Mouse (Mus musculus) CH12.LX (cell line): ENCODE measurements around the gene Stn1.

Experiments
- HCFC1 ChIP-seq: IDR thresholded peaks from 2 replicates; pipeline ENCODE4 v1.6.1; 2012; ENCODE audit warnings: low read depth, mild to moderate bottlenecking, inconsistent platforms, low read length, improper control_type of control experiment
- MXI1 ChIP-seq: IDR thresholded peaks from 2 replicates; pipeline ENCODE4 v1.6.1; 2011; ENCODE audit warnings: mild to moderate bottlenecking, low read depth, low read length, improper control_type of control experiment

DNA sequence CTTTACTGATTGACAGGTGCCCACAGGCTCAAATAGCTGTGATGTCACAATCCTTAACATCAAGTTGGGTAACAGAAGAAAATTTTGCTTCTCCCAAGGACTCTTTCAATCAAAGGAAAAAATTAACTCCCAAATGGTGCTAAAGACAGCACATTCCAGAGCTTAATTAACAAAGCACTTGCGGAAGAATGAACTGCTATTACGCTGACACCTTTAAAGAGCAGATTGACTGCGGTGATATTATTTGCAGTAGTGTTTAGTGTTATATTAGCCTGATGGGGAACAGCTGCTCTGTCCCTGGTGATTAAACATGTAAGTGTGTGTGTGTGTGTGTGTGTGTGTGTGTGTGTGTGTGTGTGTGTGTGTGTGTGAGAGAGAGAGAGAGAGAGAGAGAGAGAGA, 7.7 kb upstream of the Stn1 start:
- TF ChIP-seq HCFC1 (no peak), MXI1 (no peak)
